Mouse (Mus musculus) megakaryocyte-erythroid progenitor cell, adult 5-6 weeks (primary cell): ENCODE results near the gene Slc13a5. TPM values are rescaled to one million over a fixed set of nuclear protein-coding genes. Genes with fewer than 3 reads are reported as not detected.
A peak's percentile ranks its signal among the peaks of the same experiment; 100 is the strongest.

Experiments
- ATAC-seq: replicated peaks from 2 replicates; pipeline ENCODE4 v1.8.0; 2016; ENCODE audit warnings: mild to moderate bottlenecking, inconsistent platforms; ENCODE audit not compliant: severe bottlenecking, poor library complexity, low FRiP score, low TSS enrichment
- total RNA-seq, 2 experiments: library from RNA; stranded (forward) in 1 of 2; stranded (reverse) in 1 of 2; fragments of 200-1000, 215-1000 nt in 1 of 2; fragments of >200 nt in 1 of 2; fragmentation: Nextera tagmentation in 1 of 2; gene quantifications; 2 replicates each; pipeline ENCODE4 v1.2.3; 2014 to 2017

Slc13a5 gene
- not detected in 2 replicates for total RNA-seq (2014; fragmentation: Nextera tagmentation)
- total RNA-seq (2017), result not detected in 2 replicates

DNA sequence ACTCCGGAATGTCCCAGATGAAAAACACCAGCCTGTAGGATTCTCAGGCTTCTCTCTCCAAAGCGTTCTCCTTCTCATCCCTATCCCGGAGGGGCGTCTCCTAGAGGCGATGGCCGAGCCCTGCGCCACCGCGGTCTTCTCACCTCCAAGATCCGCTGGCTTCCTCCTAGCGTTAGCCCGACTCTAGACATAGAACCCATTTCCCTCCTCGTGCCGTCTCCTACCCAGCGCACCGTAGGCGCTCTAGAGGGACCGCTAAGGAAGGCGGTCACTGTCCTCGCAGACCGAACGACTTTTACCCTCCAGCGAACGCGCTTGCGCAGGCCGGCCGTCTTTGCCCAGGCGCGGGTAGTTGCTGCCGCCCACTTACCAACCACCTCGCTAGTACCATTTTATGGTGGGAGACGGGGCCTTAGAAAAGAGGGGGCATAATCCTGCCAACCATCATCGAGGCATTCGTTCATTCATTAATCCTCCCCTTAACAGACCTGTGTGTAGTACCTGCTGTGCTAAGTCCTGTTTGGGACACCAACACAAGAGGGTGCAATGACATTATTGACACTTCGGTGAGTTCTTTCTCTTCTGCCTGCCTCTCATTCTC lies at the start of gene Slc13a5:
Gene Slc13a5 (minus strand): TSS at position 263 of the 601 bp plus-strand sequence.
- ATAC-seq, result peak; percentile 38; the same call in 1 of the 2 replicates

GRCm38 (mm10) chr11:72314151-72314895 lies 47.3 kb upstream of the Slc13a5 start, which contains the start of gene Fbxo39:
Gene Fbxo39 (plus strand): TSS chr11:72314444.
- no peak for ATAC-seq

DNA sequence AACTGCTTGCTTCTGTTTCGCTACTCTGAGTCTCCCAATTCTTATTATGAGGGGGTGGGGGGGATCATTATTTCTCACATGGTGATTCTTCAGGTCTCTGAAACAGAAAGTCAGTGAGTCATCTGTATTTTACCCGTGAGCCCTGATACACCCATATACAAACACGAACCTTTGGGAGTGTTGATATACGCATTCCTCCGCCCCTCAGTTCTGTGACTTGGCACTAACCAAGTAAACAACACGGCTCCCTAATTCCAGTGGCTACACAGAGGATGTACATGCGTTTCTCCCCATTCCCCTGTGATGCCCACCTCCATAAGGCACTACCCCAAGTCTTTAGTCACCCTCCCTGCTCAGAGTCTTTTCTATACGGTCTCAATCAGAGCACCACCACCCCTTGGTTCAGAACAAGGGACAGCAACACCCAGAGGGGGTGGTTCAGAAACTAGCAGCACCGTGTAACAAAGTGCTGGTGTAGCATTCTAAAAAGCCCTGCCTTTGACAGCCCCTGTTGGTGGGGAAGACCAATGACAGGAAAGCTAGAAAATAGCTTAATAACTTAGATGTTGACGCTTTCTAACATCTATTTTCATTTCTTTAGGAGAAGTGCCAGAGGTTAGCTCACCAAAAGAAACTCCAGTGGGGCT lies 44.5 kb upstream of the Slc13a5 start:
- no peak for ATAC-seq

DNA sequence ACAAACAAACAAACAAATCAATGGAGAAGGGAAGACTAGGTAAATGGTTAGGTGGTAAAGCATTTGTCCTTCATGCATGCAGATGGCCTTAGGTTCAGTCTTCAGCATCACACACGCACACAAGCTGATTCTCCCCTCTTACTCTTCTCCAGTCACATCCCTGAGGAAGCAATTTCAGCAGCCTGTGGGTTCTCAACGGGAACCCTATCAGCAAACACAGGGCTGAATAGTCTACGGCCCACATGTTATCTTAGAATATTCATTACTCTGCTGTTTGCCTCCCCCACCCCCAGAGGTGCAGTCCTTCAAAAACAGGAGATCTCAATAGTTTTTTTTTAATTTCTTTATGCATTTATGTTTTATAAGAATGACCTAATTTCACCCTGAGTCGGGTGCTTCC lies 43.5 kb upstream of the Slc13a5 start:
- ATAC-seq, result peak; percentile 54

DNA sequence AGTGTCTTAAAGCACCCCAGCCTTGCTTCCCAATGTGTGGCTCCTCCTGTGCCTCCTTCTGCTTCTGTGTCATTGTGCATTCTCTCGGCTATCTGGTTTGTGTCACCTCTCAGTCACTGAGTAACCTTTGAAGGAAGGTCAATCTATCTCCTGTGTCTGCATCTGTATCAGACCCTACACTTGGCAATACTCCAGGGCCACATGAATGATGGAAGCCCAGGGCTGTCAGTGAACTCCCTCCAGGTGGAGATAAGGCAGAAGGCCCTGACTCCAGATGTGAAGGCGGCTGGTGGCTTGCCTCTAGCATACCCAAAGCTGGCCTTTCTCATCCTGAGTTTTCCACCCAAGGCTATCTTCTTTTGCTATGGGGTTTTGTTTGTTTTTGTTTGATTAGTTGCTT lies 42.0 kb upstream of the Slc13a5 start:
- peak; percentile 89 for ATAC-seq

DNA sequence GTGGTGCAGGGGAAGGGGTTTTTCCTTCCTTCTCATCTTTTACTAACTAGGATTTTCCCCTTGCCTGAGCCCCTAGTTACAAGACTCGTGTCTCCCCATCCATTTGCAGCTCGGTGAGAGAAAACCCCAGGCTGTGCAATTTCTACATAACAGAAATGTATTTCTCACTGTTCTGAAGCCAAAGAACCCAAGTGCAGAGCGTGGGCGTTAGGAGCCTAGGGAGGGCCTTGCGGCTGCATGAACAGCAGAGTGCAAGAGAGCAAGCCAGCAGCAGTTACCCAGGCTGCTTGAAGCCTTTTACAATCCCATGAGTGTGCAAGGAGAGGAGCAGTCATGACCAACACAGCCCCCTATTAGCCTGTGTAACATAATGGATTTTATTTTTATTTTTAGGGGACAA lies 40.4 kb upstream of the Slc13a5 start:
- no peak for ATAC-seq

GRCm38 (mm10) chr11:72302230-72302629 lies 35.2 kb upstream of the Slc13a5 start:
- ATAC-seq, result 0 out of 2 replicates have a peak, but pooled peaks have one; percentile 31

- peak; percentile 94 for ATAC-seq
Observed at GRCm38 (mm10) chr11:72301334-72301733, 34.3 kb upstream of the Slc13a5 start, which contains the start of gene Xaf1. Gene Xaf1 (plus strand): TSS chr11:72301629.

DNA sequence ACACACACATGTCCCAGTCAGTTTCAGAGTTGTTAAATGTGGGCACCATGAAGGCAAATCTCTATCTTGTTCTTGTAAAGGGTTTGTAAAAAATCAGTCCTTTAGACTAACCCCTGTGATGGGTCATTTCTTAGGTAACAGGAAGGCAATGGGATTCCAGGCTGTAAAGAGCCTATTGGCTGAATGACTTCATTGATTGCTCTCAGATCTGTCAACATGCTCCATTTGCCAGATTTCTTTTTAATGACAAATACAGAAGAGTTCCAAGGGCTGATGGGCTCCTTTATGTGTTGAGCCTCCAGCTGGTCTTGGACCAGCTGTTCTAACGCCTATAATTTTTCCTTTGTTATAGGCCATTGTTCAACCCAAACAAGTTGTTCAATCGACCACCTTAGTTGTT lies 26.1 kb upstream of the Slc13a5 start:
- ATAC-seq, result no peak

DNA sequence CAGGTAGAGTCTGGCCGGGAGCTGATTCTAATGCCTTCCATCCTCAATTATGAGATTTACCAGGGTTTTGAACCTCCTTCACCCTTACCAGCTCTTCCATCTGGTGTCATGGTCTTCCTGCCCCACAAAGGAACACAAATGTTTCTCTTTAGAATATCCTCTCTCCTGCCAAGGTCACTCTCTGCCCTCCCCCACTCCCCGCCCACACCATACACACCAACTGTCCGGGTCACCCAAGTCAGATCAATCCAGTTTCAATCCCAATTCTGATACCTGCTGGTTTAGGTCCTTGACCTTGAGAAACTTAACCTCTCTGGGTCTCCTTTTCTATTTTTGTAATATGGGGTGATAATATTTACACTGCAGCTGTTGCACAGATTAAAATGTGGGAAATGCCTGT lies 20.5 kb upstream of the Slc13a5 start:
- ATAC-seq, result no peak

- ATAC-seq, result no peak
Observed at GRCm38 (mm10) chr11:72287126-72287525, 20.1 kb upstream of the Slc13a5 start.

DNA sequence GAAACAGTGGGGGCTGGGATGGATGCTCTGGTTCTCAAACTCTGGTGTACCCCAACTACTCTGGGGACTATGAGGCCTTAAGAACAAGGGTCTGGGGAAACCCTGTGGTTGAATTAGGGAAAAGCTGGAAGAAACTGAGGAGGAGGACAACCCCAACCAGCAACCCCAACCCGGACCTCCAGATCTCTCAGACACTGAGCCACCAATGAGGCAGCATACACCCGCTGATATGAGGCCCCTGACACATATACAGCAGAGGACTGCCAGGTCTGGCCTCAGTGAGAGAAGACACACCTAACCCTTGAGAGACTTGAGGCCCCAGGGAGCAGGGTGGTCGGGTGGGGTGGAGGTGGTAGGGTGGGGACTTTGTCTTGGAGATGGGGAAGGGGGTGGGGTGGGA lies 19.6 kb upstream of the Slc13a5 start:
- no peak for ATAC-seq

DNA sequence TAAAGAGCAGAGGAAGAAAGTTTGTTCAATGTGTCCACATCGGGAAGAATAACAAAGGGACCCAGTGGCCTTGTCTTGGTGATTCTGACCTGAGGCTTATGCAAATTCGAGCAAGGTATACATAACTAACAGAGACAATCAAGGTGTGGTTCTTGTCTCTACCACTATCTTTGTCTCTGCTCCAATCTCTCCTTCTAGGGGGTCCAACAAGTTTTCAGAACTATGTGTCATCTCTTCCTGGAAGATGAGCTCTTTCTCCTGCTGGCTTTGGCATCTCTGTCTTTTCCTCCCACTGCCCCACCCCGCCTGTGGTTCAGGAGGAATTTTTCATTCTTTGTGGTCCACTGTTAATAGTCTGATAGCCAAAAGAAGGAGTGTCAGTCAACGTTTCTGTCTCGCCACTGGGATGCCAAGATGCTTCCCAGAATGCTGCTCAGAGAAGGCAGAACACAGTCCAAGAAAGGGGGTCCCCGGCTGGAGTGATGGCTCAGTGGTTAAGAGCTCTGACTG lies 19.0 kb upstream of the Slc13a5 start:
- ATAC-seq, result no peak

DNA sequence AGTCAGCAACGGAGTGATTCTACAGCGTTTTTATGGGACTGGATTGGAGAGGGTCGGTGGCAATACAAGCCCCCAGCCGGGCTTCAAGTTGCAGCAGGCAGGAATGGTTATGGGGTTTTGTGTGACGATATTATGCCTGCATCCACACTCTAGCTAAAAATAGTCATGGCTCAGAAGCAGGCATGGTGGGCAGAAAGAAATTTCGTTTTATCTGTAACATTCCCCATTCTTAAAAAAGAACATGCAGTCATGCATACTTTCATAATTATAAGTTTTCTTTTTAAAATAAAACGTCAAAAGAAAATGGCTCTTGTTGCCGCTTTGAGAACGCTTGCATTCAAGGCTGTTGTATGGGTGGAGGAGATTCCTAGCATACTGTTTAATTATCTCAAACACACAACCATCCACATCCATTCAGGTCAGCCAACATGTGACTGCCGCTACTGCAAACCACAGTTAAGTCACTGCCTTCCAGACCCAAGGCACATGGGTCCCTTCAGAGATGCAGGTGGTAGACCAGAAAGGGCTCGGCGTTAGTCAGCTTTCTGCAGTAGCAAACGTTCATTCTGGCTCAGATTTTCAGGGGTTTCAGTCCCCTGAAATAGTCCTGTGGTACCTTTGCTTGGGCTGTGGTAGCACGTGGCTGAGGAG lies 17.6 kb upstream of the Slc13a5 start:
- ATAC-seq, result no peak

DNA sequence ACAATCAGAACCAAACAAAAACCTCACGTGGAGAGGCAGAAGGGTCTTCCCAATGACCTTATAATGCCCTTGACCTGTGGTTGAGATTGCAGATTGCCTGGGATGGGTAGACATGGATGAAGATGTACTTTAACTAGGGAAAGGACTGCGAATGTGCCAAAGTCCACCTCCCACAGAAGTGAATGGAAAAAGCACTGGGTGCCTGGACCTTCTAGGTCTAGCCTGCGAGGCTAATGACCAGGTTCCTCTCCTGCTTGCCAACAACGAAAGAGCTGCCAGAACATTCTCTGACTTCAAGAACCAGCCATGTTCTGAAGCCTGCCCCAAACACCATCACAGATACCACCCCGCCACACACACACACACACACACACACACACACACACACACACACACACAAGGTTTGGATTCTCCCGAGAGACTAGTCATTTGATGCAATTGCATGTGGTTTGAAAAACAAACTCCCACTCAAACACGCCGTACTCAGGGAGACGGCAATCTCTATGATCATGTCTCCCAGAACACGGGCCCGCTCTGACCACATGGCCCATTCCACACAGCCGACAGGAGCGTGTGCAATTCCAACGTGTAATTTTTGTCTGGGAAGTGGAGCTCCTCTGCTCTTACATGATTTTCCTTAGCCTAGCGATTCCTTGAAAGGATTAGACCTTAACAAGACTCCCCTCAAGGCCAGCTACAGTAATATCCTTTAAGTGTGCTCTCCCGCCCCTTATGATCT lies 16.6 kb upstream of the Slc13a5 start:
- ATAC-seq, result no peak

- no peak for ATAC-seq
Observed at GRCm38 (mm10) chr11:72281852-72282400, 14.9 kb upstream of the Slc13a5 start.

DNA sequence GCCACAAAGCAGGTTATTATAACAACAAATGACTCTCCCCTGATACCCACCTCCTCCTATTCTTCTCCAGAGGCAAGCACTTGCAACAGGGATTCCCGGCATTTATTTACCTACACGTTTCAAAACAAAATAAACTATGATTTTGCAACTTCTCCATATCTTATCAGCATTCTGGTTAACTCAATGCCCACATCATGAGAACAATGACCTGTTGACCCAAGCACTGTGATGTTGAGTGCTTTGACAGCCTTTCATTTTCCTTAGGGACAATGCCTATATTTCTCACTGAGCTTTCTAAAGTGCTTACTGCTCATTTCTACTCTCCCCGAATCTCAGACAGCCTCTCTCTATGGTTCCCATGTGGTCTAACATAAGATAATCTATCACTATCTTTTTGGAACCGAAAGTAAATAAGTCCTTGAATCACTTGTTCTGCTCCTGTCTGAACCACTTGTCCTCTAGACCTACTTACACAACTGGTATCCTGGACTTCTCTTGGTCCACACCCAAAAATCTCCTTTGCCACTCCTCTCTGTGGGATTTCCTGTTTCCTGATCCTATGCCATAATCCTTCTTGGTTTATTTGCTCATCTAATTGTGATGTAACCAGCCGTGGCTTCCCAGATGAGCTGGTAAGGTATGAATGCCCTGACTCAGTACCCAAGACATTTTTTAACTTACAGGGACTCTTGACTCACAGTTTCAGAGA lies 14.3 kb upstream of the Slc13a5 start:
- ATAC-seq, result no peak

GRCm38 (mm10) chr11:72273341-72273740 lies 6.3 kb upstream of the Slc13a5 start:
- no peak for ATAC-seq
